Mouse (Mus musculus): ENCODE data around the gene Srsf7.
A peak's percentile ranks its signal among the peaks of the same experiment; 100 is the strongest.
"Not testable (repeated sequence)": the region's sequence is repeated elsewhere in the genome, so short reads cannot be mapped to it uniquely, and the experiment has no call there.

Srsf7 gene

GRCm38 (mm10) chr17:80206671-80207581 lies at the start of gene Srsf7, which contains the start of gene Ttc39d:
Gene Srsf7 (minus strand): TSS chr17:80207307.
Gene Ttc39d (plus strand): TSS chr17:80207460.
- DNase-seq (ENCODE audit: low spot score): peak; percentile 95

GRCm38 (mm10) chr17:80255208-80255607 lies 48.1 kb upstream of the Srsf7 start:
- no peak for DNase-seq (ENCODE audit: low spot score)

- no peak for DNase-seq (ENCODE audit: low spot score)
Measured at GRCm38 (mm10) chr17:80254421-80254820, 47.3 kb upstream of the Srsf7 start.

GRCm38 (mm10) chr17:80252757-80253525 lies 45.8 kb upstream of the Srsf7 start:
- DNase-seq (ENCODE audit: low spot score): no peak

- no peak for DNase-seq (ENCODE audit: low spot score)
Measured at GRCm38 (mm10) chr17:80243116-80243515, 36.0 kb upstream of the Srsf7 start.

GRCm38 (mm10) chr17:80241594-80241993 lies 34.5 kb upstream of the Srsf7 start:
- DNase-seq (ENCODE audit: low spot score): no peak

- DNase-seq (ENCODE audit: low spot score): no peak
Measured at GRCm38 (mm10) chr17:80237475-80237874, 30.4 kb upstream of the Srsf7 start.

- DNase-seq (ENCODE audit: low spot score): no peak
Measured at GRCm38 (mm10) chr17:80236805-80237204, 29.7 kb upstream of the Srsf7 start.

- DNase-seq (ENCODE audit: low spot score): no peak
Measured at GRCm38 (mm10) chr17:80235477-80235876, 28.4 kb upstream of the Srsf7 start.

- no peak for DNase-seq (ENCODE audit: low spot score)
Measured at GRCm38 (mm10) chr17:80234376-80234775, 27.3 kb upstream of the Srsf7 start.

GRCm38 (mm10) chr17:80233844-80234243 lies 26.7 kb upstream of the Srsf7 start:
- no peak for DNase-seq (ENCODE audit: low spot score)

GRCm38 (mm10) chr17:80229396-80229795 lies 22.3 kb upstream of the Srsf7 start:
- no peak for DNase-seq (ENCODE audit: low spot score)

GRCm38 (mm10) chr17:80225142-80225541 lies 18.0 kb upstream of the Srsf7 start:
- DNase-seq (ENCODE audit: low spot score): peak; percentile 43

GRCm38 (mm10) chr17:80224326-80225116 lies 17.4 kb upstream of the Srsf7 start, which contains the start of gene Gemin6:
Gene Gemin6 (plus strand): TSS chr17:80224441.
- DNase-seq (ENCODE audit: low spot score): peak; percentile 85

- DNase-seq (ENCODE audit: low spot score): no peak
Measured at GRCm38 (mm10) chr17:80223829-80224228, 16.7 kb upstream of the Srsf7 start.

GRCm38 (mm10) chr17:80221890-80222628 lies 15.0 kb upstream of the Srsf7 start:
- peak; percentile 28 for DNase-seq (ENCODE audit: low spot score)

- DNase-seq (ENCODE audit: low spot score): no peak
Measured at GRCm38 (mm10) chr17:80221202-80221601, 14.1 kb upstream of the Srsf7 start.

GRCm38 (mm10) chr17:80220131-80220530 lies 13.0 kb upstream of the Srsf7 start:
- no peak for DNase-seq (ENCODE audit: low spot score)

- not testable (repeated sequence) for DNase-seq (ENCODE audit: low spot score)
Measured at GRCm38 (mm10) chr17:80213998-80214397, 6.9 kb upstream of the Srsf7 start.

- DNase-seq (ENCODE audit: low spot score): peak; percentile 42
Measured at GRCm38 (mm10) chr17:80206301-80206670, 821 bp downstream of the Srsf7 start.

- no peak for DNase-seq (ENCODE audit: low spot score)
Measured at GRCm38 (mm10) chr17:80205657-80206056, 1.4 kb downstream of the Srsf7 start.
